Mouse (Mus musculus): ENCODE data around the gene Efcab5.

GRCm38 (mm10) chr11:77182616-77183015 is 6.2 kb downstream of the Efcab5 start:
- no peak for TF ChIP-seq POLR2A (IDR thresholded peaks at IDR 0.05; ENCODE audit: control insufficient read depth, extremely low read depth, insufficient read depth, low read length, poor library complexity)
- TF ChIP-seq CTCF (IDR thresholded peaks at IDR 0.05; ENCODE audit: borderline replicate concordance, control insufficient read depth, extremely low read depth, insufficient read depth, low read length, poor library complexity): no peak
